Mouse (Mus musculus): ENCODE measurements at regions not wholly inside any gene's neighbourhood (a gene's known extent, or its start where the extent isn't known, plus 50 kb on each side); places are given as distances from the start of the nearest gene placed in this dataset.
A peak's percentile ranks its signal among the peaks of the same experiment; 100 is the strongest.

DNA sequence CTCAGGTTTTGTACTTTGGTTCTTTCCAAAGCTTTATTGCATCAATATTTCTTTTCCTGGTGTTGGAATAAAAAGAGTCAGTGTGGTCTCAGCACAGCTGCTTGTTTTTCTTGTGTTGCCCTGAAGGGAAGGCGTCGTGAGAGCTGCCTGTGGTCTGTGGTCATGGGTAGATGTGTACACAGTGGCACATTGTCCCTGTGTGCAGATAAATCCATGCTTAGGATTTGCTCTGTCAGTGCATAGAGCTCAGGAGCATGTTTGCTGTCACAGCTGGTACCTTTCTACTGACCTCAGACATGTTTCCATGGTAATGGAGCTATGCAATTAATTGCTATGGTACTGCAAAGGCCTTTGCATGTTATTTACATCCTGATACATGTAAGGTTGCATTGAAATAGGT is 213.5 kb upstream of the Rasgrp1 start:
- no peaks in the 10 kb centered on the region for H3K4me1 ChIP-seq (ENCODE audit: control insufficient read depth, insufficient read depth, low read length)
- H3K9me3 ChIP-seq (replicated peaks; ENCODE audit: control insufficient read depth, low read length), result no peaks in the 10 kb centered on the region
- no peak overlapping the region for H3K27ac ChIP-seq (ENCODE audit: low read depth, low read length)
- no peaks in the 10 kb centered on the region for H3K27me3 ChIP-seq (replicated peaks; ENCODE audit: control insufficient read depth, insufficient read depth, low read length)
- 76% methylated on average over 2 of the region's 2 CpGs for WGBS
- H3K4me2 ChIP-seq (ENCODE audit: low read length), result no peak overlapping the region
- no peak overlapping the region for H3K9ac ChIP-seq (ENCODE audit: low read length)
- no peaks in the 10 kb centered on the region for H3K36me3 ChIP-seq (ENCODE audit: control insufficient read depth, insufficient read depth, low read length)
- ATAC-seq, result no peak
- no peak overlapping the region for H3K4me3 ChIP-seq (ENCODE audit: low read depth, low read length)
- DNase-seq (ENCODE audit: low spot score), result peak; percentile 8

DNA sequence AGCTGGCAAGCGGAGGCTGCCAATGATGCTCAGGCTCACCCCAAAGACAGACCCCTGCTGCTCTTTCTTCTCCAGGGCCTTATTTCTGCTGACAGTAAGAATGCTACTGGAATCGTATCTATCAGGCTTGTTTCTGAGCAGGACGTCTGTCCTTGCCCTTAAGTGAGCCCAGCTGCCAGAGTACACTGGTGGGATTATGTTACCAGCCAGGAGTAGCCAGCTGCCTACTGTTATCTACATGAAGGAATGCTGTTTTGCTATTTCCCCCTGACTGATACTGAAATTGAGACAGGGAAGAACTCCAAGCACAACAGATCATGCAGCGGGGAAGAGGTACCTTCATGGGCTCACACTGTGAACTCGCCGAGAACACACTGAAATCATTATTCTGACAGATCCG is 228.2 kb upstream of the Rasgrp1 start:
- Histone ChIP-seq H3K27me3 (replicated peaks; ENCODE audit: control insufficient read depth, insufficient read depth, low read length) (no peaks in the 10 kb centered on the region), H3K4me3 (ENCODE audit: low read depth, low read length) (no peak overlapping the region), H3K36me3 (ENCODE audit: control insufficient read depth, insufficient read depth, low read length) (no peaks in the 10 kb centered on the region), H3K9me3 (replicated peaks; ENCODE audit: control insufficient read depth, low read length) (no peaks in the 10 kb centered on the region), H3K4me1 (ENCODE audit: control insufficient read depth, insufficient read depth, low read length) (no peaks in the 10 kb centered on the region), H3K9ac (ENCODE audit: low read length) (no peak overlapping the region), H3K4me2 (ENCODE audit: low read length) (no peak overlapping the region), H3K27ac (ENCODE audit: low read depth, low read length) (no peak overlapping the region)
- 83% methylated on average over 7 of the region's 7 CpGs for WGBS
- no peak for DNase-seq (ENCODE audit: low spot score)
- ATAC-seq, result no peak

DNA sequence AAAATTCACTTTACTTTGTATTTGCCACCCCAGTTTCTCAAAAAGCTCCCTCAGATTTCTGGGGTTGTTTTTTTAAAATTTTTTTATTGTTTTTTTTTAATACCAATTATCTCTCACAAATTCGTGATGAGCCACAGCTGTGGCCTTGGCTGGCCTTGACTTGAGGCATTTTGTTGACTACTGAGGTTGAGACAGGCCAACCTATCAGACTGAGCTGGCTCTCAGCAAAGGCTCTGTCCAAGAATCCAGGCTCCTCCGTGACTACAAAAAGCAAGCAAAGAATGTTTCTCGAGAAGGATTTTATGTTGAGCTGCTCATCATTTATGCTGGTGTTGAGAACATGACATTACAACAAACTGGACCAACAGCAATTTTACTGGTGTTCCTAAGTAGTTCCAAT is 244.6 kb upstream of the Rasgrp1 start:
- H3K9me3 ChIP-seq (replicated peaks; ENCODE audit: control insufficient read depth, low read length), result no peaks in the 10 kb centered on the region
- no peaks in the 10 kb centered on the region for H3K27me3 ChIP-seq (replicated peaks; ENCODE audit: control insufficient read depth, insufficient read depth, low read length)
- DNase-seq (ENCODE audit: low spot score) (no peak), ATAC-seq (no peak)
- H3K36me3 ChIP-seq (ENCODE audit: control insufficient read depth, insufficient read depth, low read length), result no peaks in the 10 kb centered on the region
- H3K9ac ChIP-seq (ENCODE audit: low read length), result no peak overlapping the region
- no peaks in the 10 kb centered on the region for H3K4me1 ChIP-seq (ENCODE audit: control insufficient read depth, insufficient read depth, low read length)
- 79% methylated on average over 3 of the region's 3 CpGs for WGBS
- no peak overlapping the region for H3K27ac ChIP-seq (ENCODE audit: low read depth, low read length)
- no peak overlapping the region for H3K4me3 ChIP-seq (ENCODE audit: low read depth, low read length)
- H3K4me2 ChIP-seq (ENCODE audit: low read length), result no peak overlapping the region

DNA sequence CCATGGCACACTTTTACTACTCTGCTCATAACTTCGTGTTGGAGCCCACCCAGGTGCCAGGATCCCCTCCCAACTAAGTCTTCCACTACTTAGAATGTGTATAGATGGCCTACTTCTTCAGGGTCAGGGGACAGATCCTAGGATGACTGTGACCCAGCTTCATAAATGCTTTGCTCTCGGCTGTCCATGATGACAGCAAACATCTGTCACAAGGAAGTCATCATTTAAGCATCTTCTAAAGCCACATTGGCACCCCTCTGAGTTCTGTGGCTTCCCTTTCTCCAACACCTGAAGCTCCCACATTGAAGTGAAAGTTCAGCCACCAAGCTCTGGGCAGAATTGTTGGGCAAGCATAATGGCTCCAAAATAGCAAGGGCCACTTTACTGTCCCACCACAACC is 252.2 kb upstream of the Rasgrp1 start:
- Histone ChIP-seq H3K4me1 (ENCODE audit: control insufficient read depth, insufficient read depth, low read length) (no peaks in the 10 kb centered on the region), H3K27ac (ENCODE audit: low read depth, low read length) (no peak overlapping the region), H3K27me3 (replicated peaks; ENCODE audit: control insufficient read depth, insufficient read depth, low read length) (no peaks in the 10 kb centered on the region), H3K4me3 (ENCODE audit: low read depth, low read length) (no peak overlapping the region), H3K4me2 (ENCODE audit: low read length) (no peak overlapping the region), H3K36me3 (ENCODE audit: control insufficient read depth, insufficient read depth, low read length) (no peaks in the 10 kb centered on the region), H3K9ac (ENCODE audit: low read length) (no peak overlapping the region), H3K9me3 (replicated peaks; ENCODE audit: control insufficient read depth, low read length) (no peaks in the 10 kb centered on the region)
- 66% methylated on average over 2 of the region's 2 CpGs for WGBS
- no peak for ATAC-seq
- DNase-seq (ENCODE audit: low spot score), result no peak

DNA sequence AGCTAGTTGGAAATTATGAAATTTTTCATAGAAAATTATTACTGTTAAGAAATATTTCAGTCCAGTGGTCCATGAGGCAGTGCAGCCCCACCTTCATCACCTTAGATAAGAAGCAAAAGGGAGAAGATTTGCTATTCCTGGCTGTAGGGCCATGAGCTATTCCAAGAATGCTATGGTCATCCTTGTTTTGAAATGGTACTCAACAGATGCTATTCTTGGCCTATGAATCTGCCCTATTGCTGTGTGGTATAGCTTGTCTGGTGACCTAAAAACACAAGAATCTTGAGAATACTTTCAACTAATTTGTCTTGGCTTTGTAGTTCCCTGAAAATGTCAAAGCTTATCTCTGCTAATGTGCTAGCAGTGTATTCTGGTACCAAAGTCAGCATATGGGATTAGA is 254.8 kb upstream of the Rasgrp1 start:
- Histone ChIP-seq H3K4me3 (ENCODE audit: low read depth, low read length) (no peak overlapping the region), H3K9ac (ENCODE audit: low read length) (no peak overlapping the region), H3K4me1 (ENCODE audit: control insufficient read depth, insufficient read depth, low read length) (no peaks in the 10 kb centered on the region), H3K27me3 (replicated peaks; ENCODE audit: control insufficient read depth, insufficient read depth, low read length) (no peaks in the 10 kb centered on the region), H3K4me2 (ENCODE audit: low read length) (no peak overlapping the region), H3K36me3 (ENCODE audit: control insufficient read depth, insufficient read depth, low read length) (no peaks in the 10 kb centered on the region), H3K27ac (ENCODE audit: low read depth, low read length) (no peak overlapping the region), H3K9me3 (replicated peaks; ENCODE audit: control insufficient read depth, low read length) (no peaks in the 10 kb centered on the region)
- ATAC-seq (no peak), DNase-seq (ENCODE audit: low spot score) (no peak)

DNA sequence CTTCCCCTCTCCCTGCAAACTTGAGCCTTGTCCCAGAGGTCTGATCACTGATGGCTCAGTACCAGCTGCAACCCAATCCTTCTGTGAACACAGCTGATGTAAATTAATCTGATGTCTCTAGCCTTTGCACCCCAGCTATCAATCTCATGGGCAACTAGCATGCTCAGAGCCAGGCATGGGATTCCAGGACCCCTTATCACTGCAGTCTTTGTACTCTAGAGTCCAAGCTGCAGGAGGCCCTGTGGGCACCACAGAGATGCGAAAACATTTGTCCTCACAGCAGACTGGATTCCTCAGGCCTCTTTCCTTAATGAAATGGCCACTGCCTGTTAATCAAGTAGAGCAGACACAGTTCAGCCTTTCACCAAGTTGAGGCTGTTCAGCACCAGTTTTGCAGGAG is 272.0 kb upstream of the Rasgrp1 start:
- WGBS, result 43% methylated on average over 1 of the region's 1 CpGs
- no peaks in the 10 kb centered on the region for H3K9me3 ChIP-seq (replicated peaks; ENCODE audit: control insufficient read depth, low read length)
- H3K4me1 ChIP-seq (ENCODE audit: control insufficient read depth, insufficient read depth, low read length), result no peaks in the 10 kb centered on the region
- H3K27ac ChIP-seq (ENCODE audit: low read depth, low read length), result no peak overlapping the region
- H3K4me2 ChIP-seq (ENCODE audit: low read length), result no peak overlapping the region
- no peak for DNase-seq (ENCODE audit: low spot score)
- no peaks in the 10 kb centered on the region for H3K27me3 ChIP-seq (replicated peaks; ENCODE audit: control insufficient read depth, insufficient read depth, low read length)
- H3K36me3 ChIP-seq (ENCODE audit: control insufficient read depth, insufficient read depth, low read length), result no peaks in the 10 kb centered on the region
- no peak overlapping the region for H3K9ac ChIP-seq (ENCODE audit: low read length)
- ATAC-seq, result no peak
- H3K4me3 ChIP-seq (ENCODE audit: low read depth, low read length), result no peak overlapping the region

DNA sequence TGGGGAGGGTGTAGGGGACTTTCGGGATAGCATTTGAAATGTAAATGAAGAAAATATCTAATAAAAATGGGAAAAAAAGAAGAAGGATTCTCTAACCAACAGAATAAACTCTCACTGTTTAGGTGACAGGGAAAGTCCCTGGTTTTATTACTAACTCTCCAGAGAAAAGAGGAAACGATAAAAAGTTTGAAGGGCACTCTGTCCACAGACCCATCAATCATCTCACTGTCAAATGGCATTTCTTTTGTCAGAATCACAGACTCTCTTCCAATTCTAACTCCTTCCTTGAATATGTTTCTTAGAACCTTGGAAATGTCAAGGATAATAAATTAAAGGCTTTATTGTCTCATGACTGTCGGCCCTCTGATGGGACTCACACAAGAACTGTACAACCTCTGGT is 275.3 kb upstream of the Rasgrp1 start:
- Histone ChIP-seq H3K9ac (ENCODE audit: low read length) (no peak overlapping the region), H3K4me3 (ENCODE audit: low read depth, low read length) (no peak overlapping the region), H3K27ac (ENCODE audit: low read depth, low read length) (no peak overlapping the region), H3K36me3 (ENCODE audit: control insufficient read depth, insufficient read depth, low read length) (no peaks in the 10 kb centered on the region), H3K4me2 (ENCODE audit: low read length) (no peak overlapping the region), H3K27me3 (replicated peaks; ENCODE audit: control insufficient read depth, insufficient read depth, low read length) (no peaks in the 10 kb centered on the region), H3K9me3 (replicated peaks; ENCODE audit: control insufficient read depth, low read length) (no peaks in the 10 kb centered on the region), H3K4me1 (ENCODE audit: control insufficient read depth, insufficient read depth, low read length) (no peaks in the 10 kb centered on the region)
- DNase-seq (ENCODE audit: low spot score) (no peak), ATAC-seq (no peak)
- 93% methylated on average over 3 of the region's 3 CpGs for WGBS

DNA sequence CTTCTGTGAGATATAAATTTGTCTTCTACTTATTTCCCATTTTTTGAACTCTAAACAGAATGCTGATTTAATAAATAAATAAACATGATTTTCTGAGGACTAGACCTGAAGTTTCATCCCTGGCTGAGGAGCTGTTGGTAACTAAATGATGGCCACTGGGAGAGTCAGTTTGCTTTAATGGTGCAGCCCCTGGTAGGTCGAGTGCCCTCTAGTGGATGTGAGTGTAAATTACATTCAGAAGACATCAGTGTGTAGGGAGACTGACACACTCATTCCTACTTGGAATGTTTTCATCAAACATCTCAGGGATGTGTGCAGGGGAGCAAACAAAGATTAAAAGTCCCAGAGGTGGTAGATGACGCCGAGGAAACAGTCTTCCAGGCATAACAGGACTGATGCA is 281.2 kb upstream of the Rasgrp1 start:
- ATAC-seq (no peak), DNase-seq (ENCODE audit: low spot score) (peak; percentile 33)
- no peak overlapping the region for H3K4me3 ChIP-seq (ENCODE audit: low read depth, low read length)
- no peaks in the 10 kb centered on the region for H3K27me3 ChIP-seq (replicated peaks; ENCODE audit: control insufficient read depth, insufficient read depth, low read length)
- H3K36me3 ChIP-seq (ENCODE audit: control insufficient read depth, insufficient read depth, low read length), result no peaks in the 10 kb centered on the region
- WGBS, result 48% methylated on average over 3 of the region's 3 CpGs
- H3K9me3 ChIP-seq (replicated peaks; ENCODE audit: control insufficient read depth, low read length), result no peaks in the 10 kb centered on the region
- no peak overlapping the region for H3K4me2 ChIP-seq (ENCODE audit: low read length)
- no peak overlapping the region for H3K9ac ChIP-seq (ENCODE audit: low read length)
- no peaks in the 10 kb centered on the region for H3K4me1 ChIP-seq (ENCODE audit: control insufficient read depth, insufficient read depth, low read length)
- H3K27ac ChIP-seq (ENCODE audit: low read depth, low read length), result no peak overlapping the region

DNA sequence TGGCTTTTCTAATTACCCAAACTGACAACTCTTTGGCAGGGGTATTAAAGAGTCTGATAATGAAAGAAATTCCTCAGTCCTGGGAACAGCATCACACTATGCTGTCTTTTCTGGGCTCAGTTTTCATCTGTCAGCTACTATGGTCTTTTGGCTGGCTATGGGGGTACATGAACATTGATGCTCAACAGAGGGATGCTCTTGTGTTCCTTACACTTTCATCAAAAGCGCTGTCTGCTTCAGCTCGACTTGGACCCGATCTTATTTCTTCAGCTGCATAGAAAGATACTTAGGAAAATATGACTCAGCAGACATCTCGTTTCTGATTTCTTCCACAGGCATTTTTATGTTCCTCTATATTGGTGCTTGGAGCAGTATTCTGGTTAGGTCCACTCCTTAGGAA is 292.1 kb upstream of the Rasgrp1 start:
- Histone ChIP-seq H3K9me3 (replicated peaks; ENCODE audit: control insufficient read depth, low read length) (no peaks in the 10 kb centered on the region), H3K27ac (ENCODE audit: low read depth, low read length) (no peak overlapping the region), H3K4me2 (ENCODE audit: low read length) (no peak overlapping the region), H3K27me3 (replicated peaks; ENCODE audit: control insufficient read depth, insufficient read depth, low read length) (no peaks in the 10 kb centered on the region), H3K9ac (ENCODE audit: low read length) (no peak overlapping the region), H3K36me3 (ENCODE audit: control insufficient read depth, insufficient read depth, low read length) (no peaks in the 10 kb centered on the region), H3K4me1 (ENCODE audit: control insufficient read depth, insufficient read depth, low read length) (no peaks in the 10 kb centered on the region), H3K4me3 (ENCODE audit: low read depth, low read length) (no peak overlapping the region)
- no peak for ATAC-seq
- 80% methylated on average over 4 of the region's 4 CpGs for WGBS
- DNase-seq (ENCODE audit: low spot score), result peak; percentile 30

DNA sequence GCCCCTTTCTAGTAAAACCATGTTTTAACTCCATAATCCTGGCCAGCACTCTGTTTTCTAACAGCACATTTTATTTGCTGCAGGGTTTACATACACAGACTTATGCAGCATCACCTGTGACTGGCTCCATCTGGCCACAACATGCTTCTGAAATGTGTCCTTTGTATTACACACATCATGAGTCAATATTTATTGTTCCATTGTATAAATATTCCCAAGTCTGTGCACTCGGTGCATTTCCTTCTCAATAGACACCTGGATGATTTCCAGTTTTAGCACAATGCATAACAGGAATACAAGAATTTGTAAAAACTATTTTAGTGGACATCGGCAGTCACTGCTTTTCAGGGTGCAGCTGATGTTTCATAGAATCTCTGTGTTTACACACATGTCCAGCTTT is 294.6 kb upstream of the Rasgrp1 start:
- Histone ChIP-seq H3K36me3 (ENCODE audit: control insufficient read depth, insufficient read depth, low read length) (no peaks in the 10 kb centered on the region), H3K4me3 (ENCODE audit: low read depth, low read length) (no peak overlapping the region), H3K9ac (ENCODE audit: low read length) (no peak overlapping the region), H3K4me1 (ENCODE audit: control insufficient read depth, insufficient read depth, low read length) (no peaks in the 10 kb centered on the region), H3K4me2 (ENCODE audit: low read length) (no peak overlapping the region), H3K27me3 (replicated peaks; ENCODE audit: control insufficient read depth, insufficient read depth, low read length) (no peaks in the 10 kb centered on the region), H3K27ac (ENCODE audit: low read depth, low read length) (no peak overlapping the region), H3K9me3 (replicated peaks; ENCODE audit: control insufficient read depth, low read length) (no peaks in the 10 kb centered on the region)
- 59% methylated on average over 2 of the region's 2 CpGs for WGBS
- no peak for DNase-seq (ENCODE audit: low spot score)
- ATAC-seq, result no peak
